Mouse (Mus musculus) embryonic fibroblast, embryonic 13.5 days (primary cell): ENCODE measurements around the gene Zranb2.

Experiments used
- CTCF ChIP-seq: IDR thresholded peaks from 2 replicates; pipeline ENCODE4 v1.5.1; 2011; ENCODE audit warnings: mild to moderate bottlenecking, control low read depth, low read length, moderate library complexity, borderline replicate concordance; ENCODE audit not compliant: insufficient read depth
- POLR2A ChIP-seq: IDR thresholded peaks from 2 replicates; pipeline ENCODE4 v1.6.1; 2011; ENCODE audit warnings: low read depth, mild to moderate bottlenecking, control low read depth, low read length, moderate library complexity

DNA sequence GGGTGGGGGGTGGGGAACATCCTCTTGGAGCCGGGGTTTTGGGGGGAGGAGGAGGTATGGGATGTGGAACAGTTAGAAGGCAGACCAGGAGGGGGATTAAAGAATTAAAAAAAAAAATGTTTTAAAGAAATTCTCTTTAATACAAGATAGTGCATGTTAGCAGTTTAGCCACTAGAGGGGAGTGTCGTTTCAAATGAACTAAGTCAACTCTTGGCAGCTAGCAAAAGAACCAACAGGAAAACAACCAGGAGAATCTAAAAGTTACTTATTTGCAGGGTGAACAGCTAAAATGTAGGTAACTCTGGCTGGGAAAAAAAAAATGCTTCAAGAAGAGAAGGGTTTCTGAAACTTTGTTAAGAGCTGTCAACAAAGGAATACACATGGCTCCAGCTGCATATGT is 31.2 kb downstream of the Zranb2 start:
- TF ChIP-seq CTCF = no peak
- no peak for TF ChIP-seq POLR2A
